Mouse (Mus musculus): ENCODE results near the gene Plscr5. TPM values are rescaled to one million over a fixed set of nuclear protein-coding genes. Genes with fewer than 3 reads are reported as not detected.
A peak's percentile ranks its signal among the peaks of the same experiment; 100 is the strongest.
"Not testable (repeated sequence)": the region's sequence is repeated elsewhere in the genome, so short reads cannot be mapped to it uniquely, and the experiment has no call there.

Plscr5 gene
- total RNA-seq (2021), result not detected
- long read RNA-seq, experiment 1, result 0 reads
- long read RNA-seq, experiment 2, result 0 reads

DNA sequence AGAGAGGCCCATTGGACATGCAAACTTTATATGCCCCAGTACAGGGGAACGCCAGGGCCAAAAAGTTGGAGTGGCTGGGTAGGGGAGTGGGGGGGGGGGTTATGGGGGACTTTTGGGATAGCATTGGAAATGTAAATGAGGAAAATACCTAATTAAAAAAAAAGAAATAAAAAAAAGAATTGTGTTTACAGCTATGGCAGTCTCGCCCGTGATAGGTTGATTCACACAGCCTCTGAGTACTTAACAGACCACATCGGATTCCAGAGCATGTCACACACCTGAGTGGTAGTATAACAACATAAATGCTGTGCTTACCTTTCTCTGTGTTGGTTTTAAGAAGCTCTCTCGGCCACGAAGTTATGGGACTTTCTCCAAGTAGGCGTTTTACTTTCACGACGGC is at the start of gene Plscr5:
Plscr5 (plus strand) TSS at position 301 of the 400 bp plus-strand sequence.
- not testable (repeated sequence) for DNase-seq (ENCODE audit: low spot score in 2 of 2)

GRCm38 (mm10) chr9:92147555-92148248 is 45.0 kb upstream of the Plscr5 start:
- no peak for DNase-seq (ENCODE audit: low spot score in 2 of 2)

DNA sequence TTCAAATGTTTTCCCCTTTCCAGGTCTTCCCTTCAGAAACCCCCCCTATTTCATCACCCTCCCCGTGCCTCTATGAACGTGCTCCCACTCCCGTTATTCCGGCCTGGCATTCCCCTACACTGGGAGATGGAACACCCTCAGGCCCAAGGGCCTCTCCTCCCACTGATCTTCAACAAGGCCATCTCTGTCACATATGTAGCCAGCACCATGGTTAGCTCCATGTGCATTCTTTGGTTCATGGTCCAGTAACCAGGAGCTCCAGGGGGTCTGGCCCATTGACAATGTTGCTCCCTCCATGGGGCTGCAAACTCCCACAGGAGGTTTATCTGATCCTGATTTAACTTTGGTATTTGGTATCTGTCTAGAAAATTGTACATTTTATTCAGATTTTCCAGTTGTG is 30.5 kb upstream of the Plscr5 start:
- DNase-seq (ENCODE audit: low spot score in 2 of 2), result no peak

GRCm38 (mm10) chr9:92173318-92173985 is 19.3 kb upstream of the Plscr5 start:
- DNase-seq (ENCODE audit: low spot score in 2 of 2), result no peak

GRCm38 (mm10) chr9:92174176-92175075 is 18.3 kb upstream of the Plscr5 start:
- peak; percentile 8 to 12 for DNase-seq (ENCODE audit: low spot score in 2 of 2)

DNA sequence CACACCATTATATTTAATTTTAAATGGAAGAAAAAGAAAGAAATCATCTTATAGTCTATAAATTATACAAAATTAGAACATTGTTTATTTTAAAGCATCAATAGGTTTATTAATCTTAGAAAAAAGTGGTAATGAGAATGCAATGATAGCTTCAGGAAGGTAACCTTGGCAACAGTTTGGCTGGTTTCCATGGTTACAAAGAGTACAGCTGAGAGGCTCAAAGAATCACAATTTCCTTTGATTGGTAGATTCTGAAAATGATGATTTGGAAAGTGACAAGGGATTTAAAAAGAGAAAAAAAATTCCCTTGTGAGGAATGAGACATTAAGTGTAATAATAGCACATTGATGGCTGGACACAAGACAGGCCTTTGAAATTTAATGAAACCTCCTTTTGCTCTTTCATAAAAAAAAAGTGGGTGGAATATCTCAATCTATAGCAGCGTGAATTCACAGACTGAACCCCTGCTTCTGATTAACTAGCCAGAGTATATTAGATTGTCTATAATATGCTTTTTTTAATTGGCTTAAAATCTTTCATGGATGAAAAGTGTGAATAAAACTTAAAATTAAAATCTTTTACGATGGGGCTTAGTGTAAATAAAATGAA is 13.8 kb upstream of the Plscr5 start:
- DNase-seq (ENCODE audit: low spot score in 2 of 2), result no peak

- DNase-seq (ENCODE audit: low spot score in 2 of 2), result no peak
These were observed 1.4 kb upstream of the Plscr5 start for GRCm38 (mm10) chr9:92191295-92191694.

- no peak for DNase-seq (ENCODE audit: low spot score in 2 of 2)
These were observed 5.7 kb downstream of the Plscr5 start for GRCm38 (mm10) chr9:92198408-92198807.

- no peak for DNase-seq (ENCODE audit: low spot score in 2 of 2)
These were observed 6.8 kb downstream of the Plscr5 start for GRCm38 (mm10) chr9:92199564-92199963.

- no peak for DNase-seq (ENCODE audit: low spot score in 2 of 2)
These were observed 11.7 kb downstream of the Plscr5 start for GRCm38 (mm10) chr9:92204397-92204796.

GRCm38 (mm10) chr9:92207307-92207706 is 14.6 kb downstream of the Plscr5 start:
- DNase-seq (ENCODE audit: low spot score in 2 of 2), result peak; percentile 39 to 66

GRCm38 (mm10) chr9:92207757-92208156 is 15.0 kb downstream of the Plscr5 start:
- no peak for DNase-seq (ENCODE audit: low spot score in 2 of 2)

- DNase-seq (ENCODE audit: low spot score in 2 of 2), result no peak
These were observed 17.1 kb downstream of the Plscr5 start for GRCm38 (mm10) chr9:92209850-92210249.

- DNase-seq (ENCODE audit: low spot score in 2 of 2), result no peak
These were observed 17.7 kb downstream of the Plscr5 start for GRCm38 (mm10) chr9:92210386-92210967.

- DNase-seq (ENCODE audit: low spot score in 2 of 2), result no peak
These were observed 18.3 kb downstream of the Plscr5 start for GRCm38 (mm10) chr9:92211048-92211447.

GRCm38 (mm10) chr9:92217484-92217883 is 24.7 kb downstream of the Plscr5 start:
- no peak for DNase-seq (ENCODE audit: low spot score in 2 of 2)

DNA sequence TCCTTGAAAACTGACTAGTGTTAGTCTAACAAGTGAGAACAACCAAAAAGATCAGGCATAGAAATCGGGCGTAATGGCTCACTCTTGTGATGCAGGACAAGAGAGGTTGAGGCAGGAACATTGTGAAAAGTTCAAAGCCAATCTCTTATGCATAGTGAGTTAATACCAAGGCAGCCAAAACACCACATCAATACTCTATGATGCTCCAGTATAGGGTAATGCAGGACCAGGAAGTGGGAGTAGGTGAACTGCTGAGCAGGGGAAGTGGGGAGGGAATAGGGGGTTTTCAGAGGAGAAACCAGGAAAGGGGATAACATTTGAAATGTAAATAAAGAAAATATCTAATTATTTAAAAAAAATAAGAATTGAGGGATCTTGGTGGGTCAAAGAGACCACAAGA is 25.2 kb downstream of the Plscr5 start:
- DNase-seq (ENCODE audit: low spot score in 2 of 2), result no peak

DNA sequence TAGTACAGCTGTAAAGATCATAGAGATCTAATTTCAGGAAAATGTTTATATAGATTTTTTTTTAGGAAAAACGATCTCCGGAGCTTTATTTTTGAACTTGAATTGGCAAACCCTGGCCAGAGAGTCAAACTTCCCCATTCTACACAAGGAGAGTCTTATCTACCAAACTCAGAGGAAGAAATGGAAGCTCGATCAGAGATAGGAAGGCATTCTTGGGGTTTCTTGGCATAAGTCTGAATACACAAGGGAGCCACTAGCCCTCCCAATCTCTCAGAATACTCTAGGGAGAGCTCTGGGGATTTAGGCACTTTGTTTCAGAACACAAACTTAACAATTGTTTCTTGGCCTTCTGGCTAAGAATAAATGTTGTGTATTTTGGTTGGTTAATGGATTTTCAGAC is 27.4 kb downstream of the Plscr5 start:
- DNase-seq (ENCODE audit: low spot score in 2 of 2), result no peak

DNA sequence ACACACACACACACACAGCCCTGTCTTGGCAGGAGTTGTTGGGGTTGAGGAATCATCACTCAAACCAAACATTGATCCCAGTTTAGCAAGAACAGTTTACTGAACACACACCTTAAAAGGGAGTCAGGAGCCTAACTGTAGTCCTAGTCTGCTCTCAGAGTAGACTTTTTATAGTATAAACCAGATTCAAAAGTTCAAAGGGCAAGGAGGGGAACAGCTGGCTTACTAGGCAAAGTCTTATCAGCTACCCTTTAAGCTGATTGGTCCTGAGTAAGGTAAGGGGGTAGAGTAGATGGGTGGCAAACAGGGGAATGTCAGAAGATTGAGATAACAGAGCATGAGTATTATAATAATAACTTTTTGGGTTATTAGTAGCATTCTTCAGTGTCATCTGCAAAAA is 28.7 kb downstream of the Plscr5 start:
- DNase-seq (ENCODE audit: low spot score in 2 of 2), result no peak

- DNase-seq (ENCODE audit: low spot score in 2 of 2), result no peak
These were observed 32.0 kb downstream of the Plscr5 start for GRCm38 (mm10) chr9:92224598-92225231.
